Mouse (Mus musculus) C2C12 (cell line): ENCODE measurements at regions not wholly inside any gene's neighbourhood (a gene's known extent, or its start where the extent isn't known, plus 50 kb on each side); places are given as distances from the start of the nearest gene placed in this dataset.

ENCODE experiments used
- H3K27me3 ChIP-seq: one replicate; pipeline ENCODE4 v1.6.1; 2011; ENCODE audit not compliant: control insufficient read depth, insufficient read depth, insufficient read length
- H3K36me3 ChIP-seq: one replicate; pipeline ENCODE4 v1.6.1; 2011; ENCODE audit not compliant: control insufficient read depth, insufficient read depth
- H3K4me3 ChIP-seq: one replicate; pipeline ENCODE4 v1.5.1; 2011; ENCODE audit warnings: mild to moderate bottlenecking, control low read depth; ENCODE audit not compliant: poor library complexity, insufficient read depth, severe bottlenecking
- H3K79me2 ChIP-seq: one replicate; pipeline ENCODE4 v1.6.1; 2011; ENCODE audit not compliant: control insufficient read depth, insufficient read depth
- H3K79me3 ChIP-seq: one replicate; pipeline ENCODE4 v1.6.1; 2011; ENCODE audit warnings: low read depth, control low read depth
- H3ac ChIP-seq: one replicate; pipeline ENCODE3; 2011; ENCODE audit warnings: low read depth; ENCODE audit not compliant: control insufficient read depth, insufficient read length
- CEBPB ChIP-seq: IDR thresholded peaks from one replicate; pipeline ENCODE4 v1.6.1; 2011; ENCODE audit warnings: low read depth, mild to moderate bottlenecking, control low read depth, moderate library complexity
- CTCF ChIP-seq: IDR thresholded peaks from one replicate; pipeline ENCODE4 v1.5.1; 2011; ENCODE audit not compliant: control insufficient read depth, insufficient read depth, insufficient read length
- FOSL1 ChIP-seq: IDR thresholded peaks from one replicate; pipeline ENCODE4 v1.8.0; 2011; ENCODE audit warnings: mild to moderate bottlenecking, low read length; ENCODE audit not compliant: poor library complexity, insufficient read depth, severe bottlenecking
- MAX ChIP-seq: IDR thresholded peaks from one replicate; pipeline ENCODE4 v1.6.1; 2011; ENCODE audit warnings: mild to moderate bottlenecking, control low read depth
- MYOD1 ChIP-seq: IDR thresholded peaks from one replicate; pipeline ENCODE4 v1.6.1; 2011; ENCODE audit warnings: low read depth; ENCODE audit not compliant: control insufficient read depth, insufficient read length
- MYOG ChIP-seq: IDR thresholded peaks from one replicate; pipeline ENCODE4 v1.6.1; 2011; ENCODE audit not compliant: control insufficient read depth, insufficient read length; ENCODE audit errors: extremely low read depth
- USF1 ChIP-seq: IDR thresholded peaks from one replicate; pipeline ENCODE4 v1.6.1; 2011; ENCODE audit warnings: low read depth, mild to moderate bottlenecking, control low read depth, moderate library complexity

- no peaks in the 10 kb centered on the region for H3K27me3 ChIP-seq
- no peaks in the 10 kb centered on the region for H3K36me3 ChIP-seq
- H3K79me2 ChIP-seq = no peaks in the 10 kb centered on the region
- TF ChIP-seq CEBPB = no peak
- TF ChIP-seq MYOD1 = no peak
- no peak for TF ChIP-seq USF1
- no peak for TF ChIP-seq MAX
- no peak for TF ChIP-seq MYOG
- TF ChIP-seq CTCF = no peak
- no peak for TF ChIP-seq FOSL1
- H3K79me3 ChIP-seq = no peaks in the 10 kb centered on the region
- H3K4me3 ChIP-seq = no peak overlapping the region
- no peak overlapping the region for H3ac ChIP-seq
Measured at GRCm38 (mm10) chr3:81279266-81279665, 243.1 kb downstream of the Pdgfc start.

DNA sequence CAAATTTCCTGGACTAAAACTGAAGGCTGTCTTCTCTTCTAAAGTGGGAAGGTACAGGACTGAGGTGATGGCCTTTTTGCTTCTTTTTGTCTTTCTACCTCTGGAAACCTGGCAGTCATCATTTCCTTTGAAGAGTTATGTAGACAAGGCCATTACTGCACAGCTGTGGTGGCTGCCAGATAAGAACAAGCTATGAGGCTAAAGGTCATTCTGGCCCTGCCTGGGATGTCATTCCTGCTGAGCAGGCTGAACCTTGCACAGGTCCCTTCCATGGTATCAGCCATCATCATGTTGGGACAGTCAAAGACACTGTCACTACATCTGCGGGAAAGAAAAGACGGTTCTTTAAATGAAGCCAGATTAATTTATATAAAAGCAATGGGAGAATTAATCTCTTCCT lies 253.5 kb downstream of the Pdgfc start:
- TF ChIP-seq USF1 (no peak), CTCF (no peak), CEBPB (no peak), MAX (no peak), MYOD1 (no peak), FOSL1 (no peak), MYOG (no peak)
- Histone ChIP-seq H3K36me3 (no peaks in the 10 kb centered on the region), H3K4me3 (no peak overlapping the region), H3K79me2 (no peaks in the 10 kb centered on the region), H3ac (no peak overlapping the region), H3K79me3 (no peaks in the 10 kb centered on the region), H3K27me3 (no peaks in the 10 kb centered on the region)

DNA sequence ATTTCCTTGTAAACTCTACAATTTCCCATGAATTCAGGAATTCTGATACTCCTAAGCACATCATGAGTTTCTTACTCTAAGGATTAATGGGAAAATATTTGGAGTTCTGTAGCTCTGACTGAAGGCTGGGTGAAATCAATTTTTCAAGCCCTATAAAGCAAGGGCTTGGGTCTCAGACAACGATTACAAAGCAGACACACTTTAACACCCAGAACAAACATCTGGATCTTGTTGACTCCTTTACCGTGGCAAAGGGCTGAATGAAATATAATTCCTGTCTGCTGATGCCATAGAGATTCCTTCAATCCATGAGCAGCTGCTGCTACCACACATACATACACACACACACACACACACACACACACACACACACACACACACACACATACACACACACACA lies 256.2 kb downstream of the Pdgfc start:
- Histone ChIP-seq H3K79me3 (no peaks in the 10 kb centered on the region), H3K36me3 (no peaks in the 10 kb centered on the region), H3K79me2 (no peaks in the 10 kb centered on the region), H3K27me3 (no peaks in the 10 kb centered on the region), H3ac (no peak overlapping the region), H3K4me3 (no peak overlapping the region)
- TF ChIP-seq FOSL1 (no peak), MYOG (no peak), CTCF (no peak), MAX (no peak), MYOD1 (no peak), USF1 (no peak), CEBPB (no peak)

GRCm38 (mm10) chr3:81293186-81293819 lies 257.1 kb downstream of the Pdgfc start:
- Histone ChIP-seq H3K36me3 (no peaks in the 10 kb centered on the region), H3K79me2 (no peaks in the 10 kb centered on the region), H3K79me3 (no peaks in the 10 kb centered on the region), H3K4me3 (no peak overlapping the region), H3K27me3 (no peaks in the 10 kb centered on the region), H3ac (no peak overlapping the region)
- no peak for TF ChIP-seq FOSL1
- TF ChIP-seq CTCF = no peak
- no peak for TF ChIP-seq MYOG
- TF ChIP-seq CEBPB = no peak
- TF ChIP-seq MYOD1 = no peak
- TF ChIP-seq MAX = no peak
- TF ChIP-seq USF1 = no peak

DNA sequence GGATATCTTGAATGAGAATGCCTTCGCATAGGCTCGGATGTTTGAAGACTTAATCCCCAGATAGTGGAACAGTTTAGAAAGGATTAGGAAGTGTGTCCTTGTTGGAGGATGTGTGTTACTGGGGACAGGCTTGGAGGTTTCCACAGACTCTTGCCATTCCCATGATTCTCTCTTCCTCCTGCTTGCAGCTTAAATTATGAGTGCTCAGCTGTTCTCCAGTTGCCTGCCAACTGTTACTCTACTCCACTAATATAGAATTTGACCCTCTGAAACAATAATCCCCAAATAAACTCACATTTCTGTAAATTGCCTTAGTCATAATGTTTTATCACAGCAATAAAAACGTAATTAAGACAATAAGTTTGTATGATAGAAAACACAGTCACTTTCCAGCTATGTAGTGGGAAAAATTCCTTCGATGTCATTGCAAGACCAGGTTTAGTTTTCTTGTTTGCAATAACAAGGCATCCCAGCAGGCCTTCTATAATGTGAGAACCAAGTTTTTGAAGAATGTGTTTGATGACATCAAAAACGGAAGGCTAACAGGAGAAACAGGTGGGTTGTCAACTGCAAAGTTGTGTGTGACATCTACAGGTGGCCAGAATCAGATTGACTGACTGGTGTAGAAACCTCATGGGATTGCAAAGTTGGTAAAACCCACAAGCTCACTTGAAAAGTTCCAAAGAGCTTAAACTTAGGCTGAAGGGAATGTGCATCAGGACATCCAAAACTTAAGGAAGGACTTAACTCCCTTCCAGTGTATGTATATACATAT lies 268.0 kb downstream of the Pdgfc start:
- H3K36me3 ChIP-seq = no peaks in the 10 kb centered on the region
- TF ChIP-seq MYOD1 (no peak), USF1 (no peak), CTCF (no peak), FOSL1 (no peak), CEBPB (no peak), MAX (no peak), MYOG (no peak)
- no peaks in the 10 kb centered on the region for H3K27me3 ChIP-seq
- H3K79me2 ChIP-seq = no peaks in the 10 kb centered on the region
- no peak overlapping the region for H3ac ChIP-seq
- H3K4me3 ChIP-seq = no peak overlapping the region
- no peaks in the 10 kb centered on the region for H3K79me3 ChIP-seq

- Histone ChIP-seq H3ac (no peak overlapping the region), H3K36me3 (no peaks in the 10 kb centered on the region), H3K27me3 (no peaks in the 10 kb centered on the region), H3K79me3 (no peaks in the 10 kb centered on the region), H3K4me3 (no peak overlapping the region), H3K79me2 (no peaks in the 10 kb centered on the region)
- no peak for TF ChIP-seq CEBPB
- no peak for TF ChIP-seq MYOG
- no peak for TF ChIP-seq USF1
- no peak for TF ChIP-seq CTCF
Measured at GRCm38 (mm10) chr3:81305412-81306165, 269.4 kb downstream of the Pdgfc start.
